ENCODE assay signal across 20 mouse cellular contexts in genomic region chr1:150145049-150145448, GRCm38 (mm10). TPM values are rescaled to one million over a fixed set of nuclear protein-coding genes. Genes with fewer than 3 reads are reported as not detected.
DNase-seq lines count a peak whose midpoint lies in the region; ATAC-seq and TF ChIP-seq lines count a peak whose summit lies in the region.
"Had no signal": no experiment of that assay in that cellular context is flagged by ENCODE, and none has a peak within 500 bp of the region (broad histone marks: within the 10 kb centered on the region; RNA-seq: fewer than 3 reads in every experiment).

No protein-coding gene starts in this region.

- TF ChIP-seq CTCF in gastrocnemius, adult 2 months (IDR thresholded peaks at IDR 0.05) = no peak

- intact Hi-C loops in gastrocnemius, adult 2 months (cut with DNase I) = no loop called here

- ATAC-seq in megakaryocyte, adult 5-6 weeks (ENCODE audit: poor library complexity, severe bottlenecking) = peak; percentile 77
- ATAC-seq: forebrain, embryonic 14.5 days; intestine, postnatal 0 days had no signal

- H3K4me3 ChIP-seq in gastrocnemius, adult 2 months = no peak overlapping the region
- H3K4me3 ChIP-seq: heart, embryonic 10.5 days; hindbrain, embryonic 15.5 days; lung, embryonic 15.5 days; midbrain, embryonic 12.5 days; stomach, embryonic 15.5 days had no signal

- H3K27ac ChIP-seq in gastrocnemius, adult 2 months = no peak overlapping the region
- H3K27ac ChIP-seq: heart, embryonic 10.5 days; hindbrain, embryonic 15.5 days; lung, embryonic 15.5 days; midbrain, embryonic 12.5 days; stomach, embryonic 15.5 days had no signal

- peak; percentile 37 for DNase-seq in gastrocnemius, adult 2 months
- DNase-seq in gastrocnemius, postnatal 25 days = no peak
- DNase-seq in 3T3-L1 (ENCODE audit: low read depth, low spot score) = peak; percentile 95
- DNase-seq in adrenal gland, adult 2 months = peak; percentile 79
- no peak for DNase-seq in cerebellum, postnatal 10 days
- DNase-seq in neural tube, embryonic 10.5 days (ENCODE audit: extremely low spot score, low spot score) = no peak
- DNase-seq: cerebellum, adult 9-10 months; embryo, embryonic 11 days; heart, postnatal 14 days; kidney, postnatal 14 days had no signal

RNA-seq across cellular contexts. Expression of gene Ptgs2, which starts 45.2 kb away (rescaled TPM):
- total RNA-seq in gastrocnemius, adult 2 months (2021) = under 1 TPM; 0.17 to 0.18 TPM
- total RNA-seq in gastrocnemius, postnatal 25 days (2021) = under 1 TPM; 0.29 to 0.36 TPM
- 1 to 10 TPM; 1.0 to 2.0 TPM for total RNA-seq in adrenal gland, adult 2 months (2021)
- 0.07 and 0.09 TPM in 2 replicates for polyA plus RNA-seq in adrenal gland, adult 2 months (2012; rRNA removed)
- total RNA-seq in megakaryocyte, adult 5-6 weeks (2015) = 4.4 and 7.4 TPM in 2 replicates
- total RNA-seq in megakaryocyte, adult 5-6 weeks (2017) = 2.2 and 5.9 TPM in 2 replicates
- total RNA-seq: G1E; liver, adult 2 months had no signal
- polyA plus RNA-seq: forebrain, embryonic 14.5 days; G1E; liver, adult 2 months had no signal

Comparison
In these comparisons a context has a peak if more than half of its experiments do, and no peak if none do; other contexts are left out.
1. DNase-seq: peak in gastrocnemius, adult 2 months (single experiment), 3T3-L1 (single experiment) and adrenal gland, adult 2 months (single experiment); none in gastrocnemius, postnatal 25 days (single experiment), cerebellum, postnatal 10 days (0 of 2) and neural tube, embryonic 10.5 days (single experiment).